Mouse (Mus musculus) natural killer cell, adult 2 months (primary cell): ENCODE measurements at regions not wholly inside any gene's neighbourhood (a gene's known extent, or its start where the extent isn't known, plus 50 kb on each side); places are given as distances from the start of the nearest gene placed in this dataset.

Source experiments
- DNase-seq, 2 experiments: peaks; one replicate each; pipeline ENCODE4 v3.0.0; 2022; ENCODE audit warnings: low spot score in 2 of 2

DNA sequence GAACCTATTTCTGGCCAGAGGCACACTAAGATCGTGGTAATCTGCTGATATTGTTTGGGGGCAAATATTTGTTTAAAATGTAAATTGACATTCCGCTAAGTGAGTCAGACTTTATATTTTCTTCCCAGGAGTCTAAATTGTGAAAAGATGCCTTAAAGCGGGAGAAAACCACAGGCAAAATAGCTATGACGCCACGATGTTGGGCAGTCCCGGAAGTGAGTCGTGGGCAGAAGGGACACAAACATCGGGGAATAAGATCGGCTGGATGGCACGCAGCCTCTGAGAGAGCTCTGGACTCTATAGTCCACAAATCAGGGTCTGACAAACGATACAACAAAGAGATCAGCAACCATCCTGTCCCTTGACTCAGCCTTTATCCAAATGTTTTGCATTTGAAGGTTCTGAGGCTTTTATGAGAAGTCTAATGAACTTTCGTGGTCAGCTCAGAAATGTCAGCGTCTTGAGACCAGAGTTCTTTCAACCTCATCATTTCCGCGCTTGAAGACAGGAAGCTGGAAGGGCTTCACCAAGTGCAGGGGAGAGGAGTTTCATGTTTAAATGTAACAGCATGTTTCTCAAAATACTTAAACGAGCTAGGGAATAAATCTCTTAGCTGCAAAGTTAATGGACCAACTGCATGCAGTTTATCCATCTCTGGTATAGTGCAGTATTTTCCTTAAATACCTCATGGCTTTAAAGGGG, 472.2 kb upstream of the Intu start:
- DNase-seq: no peak

GRCm38 (mm10) chr3:40070137-40070667, 460.9 kb upstream of the Intu start:
- no peak for DNase-seq

DNA sequence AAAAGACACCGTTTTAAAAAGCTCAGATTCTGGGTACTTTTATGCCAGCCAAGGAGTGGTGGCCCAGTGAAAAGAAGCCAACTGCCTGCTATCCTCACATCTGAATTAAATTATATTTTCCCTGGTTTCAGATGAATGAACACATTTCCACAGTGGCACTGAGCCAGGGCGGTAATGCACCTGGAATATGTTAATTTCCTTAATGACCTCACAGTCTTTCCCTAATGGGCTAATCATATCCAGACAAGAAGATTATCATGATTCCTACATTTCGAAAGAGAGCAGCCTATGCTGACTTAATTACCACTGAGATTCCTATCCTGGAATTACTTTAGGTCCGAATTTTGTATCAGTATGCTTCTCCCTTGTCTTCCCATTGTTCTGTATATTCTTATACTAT, 454.3 kb upstream of the Intu start:
- DNase-seq: no peak

- DNase-seq: no peak
Observed at GRCm38 (mm10) chr3:40085116-40085515, 446.0 kb upstream of the Intu start.

GRCm38 (mm10) chr3:40091773-40092343, 439.2 kb upstream of the Intu start:
- no peak for DNase-seq

GRCm38 (mm10) chr3:40092765-40093368, 438.2 kb upstream of the Intu start:
- DNase-seq: no peak

GRCm38 (mm10) chr3:40094040-40094439, 437.0 kb upstream of the Intu start:
- no peak for DNase-seq

GRCm38 (mm10) chr3:40094701-40095100, 436.4 kb upstream of the Intu start:
- DNase-seq: no peak

GRCm38 (mm10) chr3:40102698-40103097, 428.4 kb upstream of the Intu start:
- DNase-seq: no peak

- no peak for DNase-seq
Observed at GRCm38 (mm10) chr3:40114811-40115210, 416.3 kb upstream of the Intu start.

- DNase-seq: no peak
Observed at GRCm38 (mm10) chr3:40118551-40118950, 412.5 kb upstream of the Intu start.

DNA sequence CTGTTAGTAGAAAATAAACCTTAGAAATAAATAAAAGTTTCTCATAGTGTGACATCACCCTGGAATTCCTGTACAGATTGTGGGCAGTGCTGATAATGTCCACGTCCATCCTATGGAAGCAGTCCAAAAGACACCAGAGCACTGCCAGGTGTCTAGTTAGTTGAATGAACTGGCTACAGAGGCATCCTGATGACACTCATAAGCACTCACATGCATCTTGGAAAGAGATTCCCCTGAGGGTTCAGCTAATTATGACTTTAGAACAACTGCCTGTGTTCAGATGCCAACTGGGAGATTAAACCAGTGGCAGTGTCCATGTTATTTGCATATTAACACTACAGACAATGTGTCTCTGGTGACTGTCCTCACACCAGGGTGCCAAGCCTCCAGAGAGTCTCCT, 411.6 kb upstream of the Intu start:
- no peak for DNase-seq

GRCm38 (mm10) chr3:40120298-40120875, 410.7 kb upstream of the Intu start:
- DNase-seq: no peak

DNA sequence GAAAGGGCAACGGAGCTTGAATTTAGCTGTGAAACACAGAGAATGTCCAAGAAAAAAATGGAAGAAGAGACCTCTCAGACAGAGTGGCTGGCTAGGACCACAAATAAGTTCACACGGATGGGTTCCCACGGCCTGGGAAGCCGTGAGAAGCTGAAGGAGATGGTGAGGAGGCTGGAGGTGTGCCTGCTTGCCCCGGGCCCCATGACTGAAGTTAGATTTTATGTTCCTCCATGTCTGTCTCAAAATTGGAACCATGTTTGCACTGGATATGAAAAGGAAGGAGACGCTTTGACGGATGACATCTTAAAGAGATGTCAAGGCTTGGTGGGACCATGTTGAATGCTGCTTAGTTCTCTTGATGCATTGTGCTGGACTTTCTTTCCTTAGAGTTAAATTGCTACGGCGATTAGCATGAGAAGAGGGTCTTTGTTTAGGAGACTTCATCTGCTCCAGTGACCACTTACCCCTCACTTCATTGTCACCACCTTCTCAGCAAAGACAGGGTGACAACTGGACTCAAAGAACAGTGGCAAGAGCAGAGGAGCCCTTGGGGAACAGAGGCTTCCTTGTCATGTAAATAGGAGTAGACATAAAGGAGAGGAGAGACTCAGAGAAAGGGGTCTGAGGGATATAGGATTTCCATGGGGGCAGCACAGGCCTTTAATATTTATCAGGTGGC, 407.4 kb upstream of the Intu start:
- no peak for DNase-seq

DNA sequence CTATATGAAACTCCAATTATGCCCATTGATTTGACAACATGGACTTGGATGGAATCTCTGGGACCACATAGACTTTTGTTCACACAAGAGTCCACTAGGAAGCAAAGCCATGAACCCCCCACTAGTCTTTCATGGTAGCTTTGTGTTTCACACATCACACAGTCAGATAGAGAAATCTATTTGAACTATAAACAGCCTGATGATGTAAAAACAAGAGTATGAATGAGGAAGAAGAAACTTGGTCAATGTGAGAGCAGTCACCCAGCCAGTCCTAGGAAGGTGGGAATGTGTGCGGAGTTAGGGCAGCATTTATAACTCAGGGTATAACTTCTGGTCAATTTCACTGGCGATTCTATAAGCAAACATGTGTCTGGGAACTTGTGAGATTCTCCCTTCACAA, 404.2 kb upstream of the Intu start:
- DNase-seq: no peak

DNA sequence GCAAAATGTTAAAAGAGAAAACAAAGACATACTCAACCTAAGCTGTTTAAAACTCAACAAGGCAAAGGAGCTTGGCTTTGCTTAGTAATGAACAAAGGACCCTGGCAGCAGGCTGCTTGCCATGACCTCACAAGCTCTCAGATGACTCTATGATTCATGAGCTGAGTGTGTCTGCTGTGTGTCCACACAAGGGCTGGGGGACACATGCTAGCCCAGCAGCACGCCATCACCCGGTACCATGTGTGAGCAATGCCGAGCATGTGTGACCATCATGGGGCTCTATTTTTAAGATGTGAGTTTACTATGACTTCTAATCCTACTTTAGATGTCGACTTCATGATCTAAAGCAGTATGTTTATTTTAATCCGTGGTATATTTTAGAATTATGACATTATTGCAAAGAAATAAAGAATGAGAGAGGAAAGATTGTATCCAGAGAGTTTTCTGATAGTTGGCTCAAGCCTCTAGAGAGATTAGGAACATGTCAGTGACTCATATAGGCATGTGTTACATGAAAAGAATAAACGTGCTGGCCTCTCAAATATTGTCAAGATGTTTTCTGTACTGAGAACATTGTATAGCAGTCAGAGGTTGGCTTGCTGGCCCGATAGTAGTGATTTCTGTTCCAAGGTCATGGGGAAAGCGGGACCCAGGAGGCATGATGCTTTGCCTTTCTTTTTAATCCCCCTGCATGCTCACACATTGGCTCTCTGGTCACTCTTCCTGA, 400.1 kb upstream of the Intu start:
- DNase-seq: no peak

GRCm38 (mm10) chr3:40138671-40139070, 392.4 kb upstream of the Intu start:
- no peak for DNase-seq

GRCm38 (mm10) chr3:40142229-40142628, 388.9 kb upstream of the Intu start:
- DNase-seq: no peak

DNA sequence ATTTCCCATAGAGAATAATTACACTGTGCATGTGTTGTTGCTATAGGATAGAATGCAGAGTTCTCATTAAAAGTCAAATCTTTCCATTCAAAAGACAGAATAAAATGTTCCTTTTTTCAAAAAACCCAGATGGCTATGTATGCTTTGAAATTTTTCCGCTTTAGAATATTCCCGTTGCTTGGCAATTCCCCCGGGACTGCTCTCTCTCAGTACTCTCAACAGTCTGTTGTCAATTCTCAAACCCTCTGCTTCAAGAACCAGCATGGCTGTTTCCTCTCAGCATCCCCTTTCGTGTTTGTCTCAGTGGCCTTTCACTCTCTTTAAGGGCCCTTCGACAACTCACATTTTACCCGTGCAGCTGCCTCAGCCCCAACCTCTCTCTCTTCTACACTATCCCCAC, 372.5 kb upstream of the Intu start:
- DNase-seq: no peak

- DNase-seq: no peak
Observed at GRCm38 (mm10) chr3:40159591-40160145, 371.4 kb upstream of the Intu start.

DNA sequence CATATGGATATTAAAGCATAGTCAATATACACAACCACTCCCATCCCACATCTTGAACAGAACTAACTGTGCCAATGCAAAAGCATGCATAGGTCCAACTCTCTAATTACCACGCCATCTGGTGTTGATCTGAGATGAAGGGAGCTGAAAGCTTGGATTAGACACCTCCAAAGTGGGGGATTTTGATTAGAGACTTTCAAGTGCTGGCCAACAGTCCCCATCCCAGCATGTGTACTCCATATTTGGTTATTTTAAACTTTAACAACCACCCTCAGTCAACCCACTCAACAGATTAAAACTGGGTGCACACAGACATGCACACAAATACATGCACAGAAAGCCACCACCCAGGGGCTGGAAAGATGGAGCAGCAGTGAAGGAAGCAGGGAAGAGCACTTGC, 366.9 kb upstream of the Intu start:
- DNase-seq: no peak
